Mouse (Mus musculus): ENCODE results near the gene Eif4e2. TPM values are rescaled to one million over a fixed set of nuclear protein-coding genes. Genes with fewer than 3 reads are reported as not detected.

Eif4e2 gene
- total and polyA plus RNA-seq, 3 experiments = 175 to 264 (median 228) TPM

GRCm38 (mm10) chr1:87263257-87263656, 49.5 kb downstream of the Eif4e2 start:
- no peaks in the 10 kb centered on the region for H3K36me3 ChIP-seq (replicated peaks in 1 of 2; ENCODE audit: control insufficient read depth in 1 of 2, insufficient read depth in 1 of 2, low read length in 1 of 2)
- H3K4me2 ChIP-seq (ENCODE audit: insufficient read depth, low read depth, poor library complexity, severe bottlenecking) = no peak overlapping the region
- H3K9ac ChIP-seq (ENCODE audit: insufficient read depth, low read depth) = no peak overlapping the region
- H3K27me3 ChIP-seq (replicated peaks) = peaks cover 8% of the 10 kb centered on the region
- no peak for TF ChIP-seq TCF12 (IDR thresholded peaks at IDR 0.05; ENCODE audit: low read depth, low read length)
- no peak for TF ChIP-seq HCFC1 (IDR thresholded peaks at IDR 0.05; ENCODE audit: low read depth, low read length)
- DNase-seq (ENCODE audit: extremely low read depth) = no peak
- in situ Hi-C loops (cut with MboI; ENCODE audit: low pct_ligation_motif_present, low pct_unique_long_range_greater_than_20kb, low sequenced_read_pairs) = no loop called here
- no peak overlapping the region for H3K4me3 ChIP-seq (replicated peaks in 1 of 3; ENCODE audit: low read depth in 2 of 3, low read length in 2 of 3, poor library complexity in 1 of 3)
- dilution Hi-C loops (cut with MboI; ENCODE audit: extremely low pct_ligation_motif_present, extremely low pct_unique_long_range_greater_than_20kb, low sequenced_read_pairs) = no loop called here
- no peak overlapping the region for H3K27ac ChIP-seq (ENCODE audit: insufficient read depth, low read depth)
- H3K4me1 ChIP-seq (ENCODE audit: control insufficient read depth in 1 of 2, insufficient read depth in 2 of 2) = peaks cover 3 to 15% of the 10 kb centered on the region in 2 experiments
- no peaks in the 10 kb centered on the region for H3K79me2 ChIP-seq (replicated peaks; ENCODE audit: control insufficient read depth, extremely low read depth, insufficient read depth, poor library complexity, severe bottlenecking)
- H3K9me3 ChIP-seq (replicated peaks; ENCODE audit: low read length) = peaks cover 2% of the 10 kb centered on the region

DNA sequence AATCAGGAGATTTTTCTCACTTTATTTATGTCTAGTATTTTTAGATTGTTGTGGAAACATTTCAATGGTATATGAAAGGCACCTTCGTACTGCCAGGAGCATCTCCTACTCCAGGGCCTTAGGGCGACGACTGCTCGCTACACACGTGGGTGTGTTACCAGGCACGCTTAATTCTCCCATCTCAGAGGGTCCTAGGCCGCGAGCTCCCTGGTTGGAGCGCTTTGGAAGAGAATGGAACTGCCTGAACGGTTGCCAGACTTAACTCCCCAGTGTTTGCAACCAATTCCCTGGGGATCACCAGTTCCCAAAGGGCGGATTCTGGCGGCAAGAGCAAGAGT, 50.1 kb downstream of the Eif4e2 start:
- peak overlapping the region; percentile 74 for H3K4me2 ChIP-seq (ENCODE audit: insufficient read depth, low read depth, poor library complexity, severe bottlenecking)
- H3K79me2 ChIP-seq (replicated peaks; ENCODE audit: control insufficient read depth, extremely low read depth, insufficient read depth, poor library complexity, severe bottlenecking) = no peaks in the 10 kb centered on the region
- no peak overlapping the region for H3K9ac ChIP-seq (ENCODE audit: insufficient read depth, low read depth)
- no peak for DNase-seq (ENCODE audit: extremely low read depth)
- peaks cover 8% of the 10 kb centered on the region for H3K27me3 ChIP-seq (replicated peaks)
- TF ChIP-seq KAT2A (IDR thresholded peaks at IDR 0.05; ENCODE audit: insufficient replicate concordance, low read length) = no peak
- H3K9me3 ChIP-seq (replicated peaks; ENCODE audit: low read length) = peaks cover 2% of the 10 kb centered on the region
- dilution Hi-C loops (cut with MboI; ENCODE audit: extremely low pct_ligation_motif_present, extremely low pct_unique_long_range_greater_than_20kb, low sequenced_read_pairs) (no loop called here), in situ Hi-C loops (cut with MboI; ENCODE audit: low pct_ligation_motif_present, low pct_unique_long_range_greater_than_20kb, low sequenced_read_pairs) (no loop called here)
- H3K4me1 ChIP-seq (ENCODE audit: control insufficient read depth in 1 of 2, insufficient read depth in 2 of 2) = peaks cover 3 to 16% of the 10 kb centered on the region in 2 experiments
- H3K4me3 ChIP-seq (replicated peaks in 1 of 3; ENCODE audit: low read depth in 2 of 3, low read length in 2 of 3, poor library complexity in 1 of 3) = no peak overlapping the region
- H3K36me3 ChIP-seq (replicated peaks in 1 of 2; ENCODE audit: control insufficient read depth in 1 of 2, insufficient read depth in 1 of 2, low read length in 1 of 2) = no peaks in the 10 kb centered on the region
- H3K27ac ChIP-seq (ENCODE audit: insufficient read depth, low read depth) = no peak overlapping the region

DNA sequence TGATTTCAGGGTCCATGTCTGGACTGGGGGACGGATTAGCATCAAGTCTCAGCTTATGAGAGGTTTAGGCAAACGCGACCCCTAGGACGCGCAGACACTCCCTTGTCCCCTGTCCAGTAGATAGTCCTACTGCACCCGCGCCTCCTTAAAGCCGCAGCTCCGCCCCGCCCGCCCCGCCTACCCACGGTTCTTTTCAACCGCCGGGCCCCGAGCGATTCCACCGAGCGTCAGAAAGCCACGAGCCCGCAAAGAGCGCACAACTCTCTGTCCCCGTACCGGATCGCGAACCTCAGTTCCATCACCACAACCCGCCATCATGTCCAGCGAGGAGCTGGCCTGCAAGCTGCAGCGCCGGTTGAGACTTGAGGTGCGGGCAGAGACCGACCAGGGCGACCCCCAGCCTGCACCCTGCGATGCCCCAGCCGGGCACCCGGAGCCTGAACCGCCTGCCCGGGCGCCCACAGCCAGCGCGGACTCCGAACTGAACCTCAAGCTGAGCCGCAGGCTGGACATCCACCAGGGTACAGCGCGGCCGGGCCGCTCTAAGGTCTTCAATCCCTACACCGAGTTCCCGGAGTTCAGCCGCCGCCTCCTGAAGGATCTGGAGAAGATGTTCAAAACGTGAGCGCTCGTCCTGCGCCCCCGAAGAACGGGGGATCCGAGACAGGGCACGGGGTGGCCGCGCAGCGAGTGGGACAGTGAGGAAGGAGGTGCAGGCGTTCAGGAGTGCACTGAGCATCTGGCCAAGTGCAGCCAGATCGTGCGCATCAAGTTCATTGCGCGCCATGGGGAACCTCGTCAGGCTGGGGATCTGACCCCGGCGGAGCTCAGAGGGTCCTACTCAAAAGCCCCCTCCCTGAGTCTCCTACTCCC, 50.7 kb downstream of the Eif4e2 start, which contains the start of gene Efhd1:
Gene Efhd1, plus strand, starts transcription at position 230 of the 873 bp plus-strand sequence.
- Histone ChIP-seq H3K4me1 (ENCODE audit: control insufficient read depth in 1 of 2, insufficient read depth in 2 of 2) (peaks cover 3 to 17% of the 10 kb centered on the region in 2 experiments), H3K27me3 (replicated peaks) (peaks cover 8% of the 10 kb centered on the region), H3K4me2 (ENCODE audit: insufficient read depth, low read depth, poor library complexity, severe bottlenecking) (peak within 1 kb of the TSS; percentile 74), H3K79me2 (replicated peaks; ENCODE audit: control insufficient read depth, extremely low read depth, insufficient read depth, poor library complexity, severe bottlenecking) (no peaks in the 10 kb centered on the region), H3K36me3 (replicated peaks in 1 of 2; ENCODE audit: control insufficient read depth in 1 of 2, insufficient read depth in 1 of 2, low read length in 1 of 2) (no peaks in the 10 kb centered on the region), H3K27ac (ENCODE audit: insufficient read depth, low read depth) (no peak within 1 kb of the TSS), H3K9me3 (replicated peaks; ENCODE audit: low read length) (peaks cover 2% of the 10 kb centered on the region), H3K4me3 (replicated peaks in 1 of 3; ENCODE audit: low read depth in 2 of 3, low read length in 2 of 3, poor library complexity in 1 of 3) (peak within 1 kb of the TSS in 1 of 3 experiments; percentile 58), H3K9ac (ENCODE audit: insufficient read depth, low read depth) (no peak within 1 kb of the TSS)
- DNase-seq (ENCODE audit: extremely low read depth) = no peak
- in situ Hi-C loops (cut with MboI; ENCODE audit: low pct_ligation_motif_present, low pct_unique_long_range_greater_than_20kb, low sequenced_read_pairs) = no loop called here
- TF ChIP-seq HCFC1 (IDR thresholded peaks at IDR 0.05; ENCODE audit: low read depth, low read length) (no peak), MAZ (IDR thresholded peaks at IDR 0.05; ENCODE audit: low read depth, low read length) (0 out of 2 replicates have a peak, but pooled peaks have one; percentile 1)
- dilution Hi-C loops (cut with MboI; ENCODE audit: extremely low pct_ligation_motif_present, extremely low pct_unique_long_range_greater_than_20kb, low sequenced_read_pairs) = no loop called here

Measured in CH12.LX (cell line).